Mouse (Mus musculus) thymus, postnatal 36 days (tissue): ENCODE data around the gene Gng2.

Source experiments
- DNase-seq, 2 experiments: peaks; one replicate each; pipeline ENCODE4 v3.0.0; 2022; ENCODE audit warnings: mixed read lengths in 2 of 2

The Gng2 gene

DNA sequence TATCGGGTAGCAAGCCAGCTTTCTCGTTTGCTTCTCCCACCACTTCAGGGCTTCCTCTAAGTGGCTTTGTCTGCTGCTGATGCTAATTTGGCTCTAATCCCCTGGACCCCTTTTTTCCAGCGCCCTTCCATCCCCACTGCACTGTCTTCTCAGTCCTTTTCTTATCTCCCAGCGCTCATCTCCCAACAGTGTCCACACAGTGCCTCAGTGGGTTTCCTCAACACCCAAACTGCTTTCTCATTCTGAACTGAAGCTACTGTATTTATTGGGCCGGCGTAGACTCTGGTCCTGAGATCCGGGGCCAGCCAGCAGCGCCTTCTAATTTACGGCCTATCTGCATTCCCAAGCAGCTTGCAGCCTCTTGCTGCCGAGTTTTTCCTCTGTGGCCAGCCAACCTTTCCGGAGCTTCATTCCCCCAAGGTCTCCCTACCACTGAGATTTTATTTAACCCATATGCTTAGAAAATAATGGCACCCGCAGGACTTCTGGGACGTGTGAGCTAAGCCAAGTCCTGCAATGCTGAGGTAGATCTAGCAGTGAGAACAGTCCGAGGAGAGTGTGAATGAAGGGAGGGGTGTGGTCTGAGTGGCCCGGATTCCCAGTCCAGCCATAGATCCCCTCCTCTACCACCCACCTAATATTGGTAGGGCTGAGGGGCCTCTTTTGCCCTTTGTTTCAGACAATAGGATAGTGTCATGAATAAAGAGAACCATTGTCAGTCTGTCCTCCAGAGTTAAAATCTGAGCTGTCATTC, at the start of gene Gng2:
Gene Gng2, minus strand, starts transcription at position 357 of the 754 bp plus-strand sequence.
- no peak for DNase-seq

GRCm38 (mm10) chr14:20024888-20025719, 47.7 kb upstream of the Gng2 start:
- peak; percentile 80 to 86 for DNase-seq

GRCm38 (mm10) chr14:20023939-20024338, 46.5 kb upstream of the Gng2 start:
- no peak for DNase-seq

- no peak for DNase-seq
Observed at GRCm38 (mm10) chr14:20019486-20019885, 42.1 kb upstream of the Gng2 start.

- peak; percentile 18 to 34 for DNase-seq
Observed at GRCm38 (mm10) chr14:20012506-20013275, 35.3 kb upstream of the Gng2 start.

GRCm38 (mm10) chr14:20007446-20007845, 30.0 kb upstream of the Gng2 start:
- DNase-seq = no peak

DNA sequence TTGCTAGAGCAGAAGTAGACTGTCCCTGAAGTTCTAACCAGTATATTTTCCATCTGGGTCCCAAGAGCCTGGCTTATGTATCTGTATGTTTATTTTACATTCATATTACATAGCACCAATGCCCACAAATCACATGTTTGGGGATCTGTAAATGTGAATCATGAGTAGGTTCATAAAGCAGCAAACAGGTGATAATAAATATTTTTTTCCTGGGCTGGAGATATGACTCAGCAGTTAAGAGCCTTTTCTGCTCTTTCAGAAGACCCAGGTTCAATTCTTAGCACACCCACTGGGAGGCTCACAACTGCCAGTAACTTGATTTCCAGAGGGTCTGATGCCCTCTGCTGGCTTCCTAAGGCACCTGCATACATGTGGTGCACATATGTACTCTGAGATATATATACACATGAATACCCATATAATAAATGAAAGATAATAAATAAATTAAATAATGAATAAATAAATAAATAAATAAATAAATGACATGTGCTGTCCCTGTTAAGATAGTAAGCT, 27.4 kb upstream of the Gng2 start:
- DNase-seq = no peak

GRCm38 (mm10) chr14:19996853-19997252, 19.4 kb upstream of the Gng2 start:
- no peak for DNase-seq

GRCm38 (mm10) chr14:19995943-19996342, 18.5 kb upstream of the Gng2 start:
- DNase-seq = no peak

DNA sequence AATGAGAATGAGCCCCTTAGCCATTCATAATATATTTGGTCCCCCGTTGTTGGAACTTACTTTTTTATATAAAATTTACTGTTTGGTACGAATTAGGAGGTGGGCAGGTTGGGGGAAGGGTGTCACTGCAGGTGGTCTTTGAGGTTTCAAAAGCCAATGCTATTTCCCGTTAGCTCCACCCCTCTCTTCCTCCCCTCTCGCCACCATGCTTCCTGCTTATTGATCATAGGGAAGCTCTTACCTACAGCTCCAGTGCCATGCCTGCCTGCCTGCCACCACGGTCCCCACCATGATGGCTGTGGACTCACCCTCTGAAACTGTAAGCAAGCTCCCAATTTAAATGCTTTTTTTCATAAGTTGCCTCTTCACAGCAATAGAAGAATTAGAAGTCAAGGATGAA, 16.6 kb upstream of the Gng2 start:
- no peak for DNase-seq

- no peak for DNase-seq
Observed at GRCm38 (mm10) chr14:19993570-19993883, 16.1 kb upstream of the Gng2 start.

GRCm38 (mm10) chr14:19992873-19993569, 15.6 kb upstream of the Gng2 start:
- no peak for DNase-seq

DNA sequence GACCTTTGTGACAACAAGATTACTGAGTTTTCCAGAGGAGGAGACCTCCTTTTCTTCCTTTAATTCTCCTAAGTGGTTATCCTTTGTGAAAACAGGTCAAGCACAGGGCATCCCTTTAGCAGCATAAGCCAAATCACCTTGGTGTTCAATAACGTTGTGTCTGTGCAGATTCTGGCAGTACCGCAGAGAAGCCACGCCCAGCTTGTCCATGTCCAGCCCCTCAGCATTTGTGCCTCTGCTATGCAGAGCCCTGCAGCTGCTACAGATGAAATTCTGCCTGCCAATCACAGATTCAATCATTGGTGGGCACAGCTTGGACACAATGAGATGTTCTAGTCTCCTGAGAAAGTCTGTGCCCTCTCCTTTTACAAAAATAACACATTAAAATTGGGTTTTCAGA, 14.4 kb upstream of the Gng2 start:
- DNase-seq = no peak

DNA sequence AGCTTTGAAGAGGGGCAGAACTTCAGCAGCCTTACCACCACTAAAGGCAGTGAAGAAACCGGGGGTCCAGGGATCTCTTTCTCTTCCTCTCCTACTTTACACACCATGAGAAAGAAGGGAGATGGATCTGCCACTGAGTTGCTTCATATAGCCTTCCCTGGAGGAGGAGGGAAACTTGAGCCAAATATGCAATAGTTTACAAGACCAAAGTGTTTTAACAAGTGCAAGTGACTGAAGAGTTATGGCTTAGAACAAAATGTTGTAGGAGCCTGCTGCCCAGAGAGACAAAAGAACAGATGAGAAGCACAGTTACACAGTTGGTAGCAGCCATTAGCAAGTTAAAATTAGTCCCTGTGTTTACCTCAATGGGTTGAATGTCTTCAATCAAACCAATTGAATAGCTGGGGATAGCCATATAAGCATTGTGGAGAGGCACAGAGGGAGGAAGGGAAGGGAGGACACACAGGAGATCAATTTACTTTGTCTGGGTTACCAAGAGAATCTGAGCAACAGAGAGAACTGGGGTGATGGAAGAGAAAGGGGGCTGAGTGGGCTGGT, 13.1 kb upstream of the Gng2 start:
- no peak for DNase-seq

GRCm38 (mm10) chr14:19988410-19988809, 11.0 kb upstream of the Gng2 start:
- no peak for DNase-seq

DNA sequence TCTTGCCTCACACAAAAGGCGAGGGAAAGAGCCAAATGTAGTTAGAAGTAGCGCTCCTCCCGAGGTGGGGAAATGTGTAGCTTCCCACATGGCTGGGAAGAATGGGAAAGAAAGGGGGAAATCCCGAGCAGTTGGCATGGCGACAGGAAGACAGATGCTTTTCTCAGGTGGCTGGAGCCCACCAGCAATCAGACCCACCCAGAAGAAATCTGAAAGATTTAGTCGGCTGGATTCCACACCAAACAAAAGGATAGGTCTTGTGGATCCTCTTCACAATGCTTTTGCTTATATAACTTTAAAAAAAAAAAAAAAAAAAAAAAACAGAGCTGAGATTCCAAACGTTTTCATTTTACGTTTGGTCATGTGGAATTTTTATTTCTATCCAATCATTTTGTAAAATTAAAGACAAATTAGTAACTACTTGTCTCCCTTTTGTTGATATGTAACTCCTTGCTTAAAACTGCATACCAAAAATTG, 10.0 kb upstream of the Gng2 start:
- DNase-seq = no peak

- peak; percentile 60 to 73 for DNase-seq
Observed at GRCm38 (mm10) chr14:19986614-19987357, 9.4 kb upstream of the Gng2 start.

DNA sequence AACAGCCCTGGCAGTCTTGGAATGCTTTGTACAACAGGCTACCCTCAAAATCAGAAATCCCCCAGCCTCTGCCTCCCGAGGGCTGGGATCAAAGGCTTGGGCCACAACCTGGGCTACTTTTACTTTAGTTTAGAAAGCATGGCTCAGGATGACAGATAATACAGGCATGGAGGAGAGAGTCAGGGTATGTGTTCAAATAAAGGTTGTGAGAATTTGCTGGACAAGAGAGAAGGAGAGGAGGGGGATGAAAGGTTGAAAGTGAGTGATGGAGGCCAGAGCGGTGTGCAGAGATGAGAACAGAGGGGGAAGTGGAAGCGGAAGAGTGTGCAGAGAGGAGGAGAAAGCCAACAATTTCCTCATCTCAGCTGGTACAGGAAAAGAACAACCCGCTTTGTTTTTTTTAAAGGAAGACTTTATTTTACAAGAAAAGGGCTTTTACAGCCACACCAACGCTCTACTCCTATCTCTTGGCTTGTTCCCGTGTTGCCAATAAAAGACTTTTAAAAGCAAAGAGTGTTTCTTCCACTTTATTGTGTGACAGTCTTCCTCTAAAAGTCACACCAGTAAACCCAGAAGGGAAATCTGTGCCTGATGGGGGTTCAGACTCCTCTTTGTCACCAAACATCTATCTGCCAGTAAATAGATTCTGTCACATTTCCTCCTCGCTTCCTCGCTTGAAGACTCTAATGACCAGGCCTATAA, 8.6 kb upstream of the Gng2 start:
- DNase-seq = no peak

- peak; percentile 41 to 54 for DNase-seq
Observed at GRCm38 (mm10) chr14:19985107-19985911, 7.9 kb upstream of the Gng2 start.
